Mouse (Mus musculus): ENCODE results near the gene Dzank1. TPM values are rescaled to one million over a fixed set of nuclear protein-coding genes. Genes with fewer than 3 reads are reported as not detected.

The Dzank1 gene
- polyA plus RNA-seq, 1 experiment from 2014 or later, result 3.0 TPM

- WGBS, result 6% methylated on average over 25 of the region's 25 CpGs
- no peaks in the 10 kb centered on the region for H3K9me3 ChIP-seq (ENCODE audit: control insufficient read depth, low read length)
- no peaks in the 10 kb centered on the region for H3K27me3 ChIP-seq (ENCODE audit: control insufficient read depth, insufficient read depth, low read length)
- ATAC-seq (ENCODE audit: low FRiP score) (peak; percentile 99), DNase-seq (ENCODE audit: low spot score, missing footprints) (peak; percentile 99)
- no peak overlapping the region for H3K27ac ChIP-seq (ENCODE audit: low read depth, low read length)
- peak overlapping the region; percentile 59 for H3K4me2 ChIP-seq
- H3K4me1 ChIP-seq (ENCODE audit: control insufficient read depth, insufficient read depth, low read length), result no peaks in the 10 kb centered on the region
- H3K4me3 ChIP-seq (ENCODE audit: low read depth, low read length), result peak overlapping the region; percentile 45
- H3K36me3 ChIP-seq (ENCODE audit: control insufficient read depth, insufficient read depth, low read length), result no peaks in the 10 kb centered on the region
- peak overlapping the region; percentile 74 for H3K9ac ChIP-seq (ENCODE audit: low read length)
These were observed 68.0 kb downstream of the Dzank1 start for GRCm38 (mm10) chr2:144458975-144459754.

- 70% methylated on average over 6 of the region's 6 CpGs for WGBS
- Histone ChIP-seq H3K9me3 (ENCODE audit: control insufficient read depth, low read length) (no peaks in the 10 kb centered on the region), H3K36me3 (ENCODE audit: control insufficient read depth, insufficient read depth, low read length) (no peaks in the 10 kb centered on the region), H3K27me3 (ENCODE audit: control insufficient read depth, insufficient read depth, low read length) (no peaks in the 10 kb centered on the region), H3K4me2 (peak overlapping the region; percentile 59), H3K9ac (ENCODE audit: low read length) (no peak overlapping the region), H3K4me3 (ENCODE audit: low read depth, low read length) (peak overlapping the region; percentile 45), H3K4me1 (ENCODE audit: control insufficient read depth, insufficient read depth, low read length) (no peaks in the 10 kb centered on the region), H3K27ac (ENCODE audit: low read depth, low read length) (no peak overlapping the region)
- ATAC-seq (ENCODE audit: low FRiP score), result peak; percentile 31
- no peak for DNase-seq (ENCODE audit: low spot score, missing footprints)
These were observed 68.9 kb downstream of the Dzank1 start for GRCm38 (mm10) chr2:144458355-144458754.

- no peaks in the 10 kb centered on the region for H3K9me3 ChIP-seq (ENCODE audit: control insufficient read depth, low read length)
- no peak overlapping the region for H3K9ac ChIP-seq (ENCODE audit: low read length)
- no peak overlapping the region for H3K4me3 ChIP-seq (ENCODE audit: low read depth, low read length)
- no peaks in the 10 kb centered on the region for H3K4me1 ChIP-seq (ENCODE audit: control insufficient read depth, insufficient read depth, low read length)
- DNase-seq (ENCODE audit: low spot score, missing footprints), result peak; percentile 92
- WGBS, result 17% methylated on average over 8 of the region's 8 CpGs
- peak; percentile 70; the same call in 1 of the 2 replicates for ATAC-seq (ENCODE audit: low FRiP score)
- H3K27ac ChIP-seq (ENCODE audit: low read depth, low read length), result no peak overlapping the region
- no peaks in the 10 kb centered on the region for H3K36me3 ChIP-seq (ENCODE audit: control insufficient read depth, insufficient read depth, low read length)
- no peaks in the 10 kb centered on the region for H3K27me3 ChIP-seq (ENCODE audit: control insufficient read depth, insufficient read depth, low read length)
- H3K4me2 ChIP-seq, result no peak overlapping the region
These were observed 74.7 kb downstream of the Dzank1 start for GRCm38 (mm10) chr2:144452364-144453008.

GRCm38 (mm10) chr2:144450378-144450777 lies 76.8 kb downstream of the Dzank1 start:
- H3K4me1 ChIP-seq (ENCODE audit: control insufficient read depth, insufficient read depth, low read length), result no peaks in the 10 kb centered on the region
- ATAC-seq (ENCODE audit: low FRiP score), result no peak
- 74% methylated on average over 2 of the region's 2 CpGs for WGBS

GRCm38 (mm10) chr2:144446360-144446999 lies 80.7 kb downstream of the Dzank1 start:
- Histone ChIP-seq H3K27ac (ENCODE audit: low read depth, low read length) (no peak overlapping the region), H3K4me3 (ENCODE audit: low read depth, low read length) (no peak overlapping the region), H3K4me1 (ENCODE audit: control insufficient read depth, insufficient read depth, low read length) (no peaks in the 10 kb centered on the region), H3K27me3 (ENCODE audit: control insufficient read depth, insufficient read depth, low read length) (no peaks in the 10 kb centered on the region), H3K9ac (ENCODE audit: low read length) (no peak overlapping the region), H3K36me3 (ENCODE audit: control insufficient read depth, insufficient read depth, low read length) (no peaks in the 10 kb centered on the region), H3K9me3 (ENCODE audit: control insufficient read depth, low read length) (no peaks in the 10 kb centered on the region), H3K4me2 (no peak overlapping the region)
- WGBS, result 74% methylated on average over 7 of the region's 7 CpGs
- no peak for ATAC-seq (ENCODE audit: low FRiP score)
- DNase-seq (ENCODE audit: low spot score, missing footprints), result no peak

More at GRCm38 (mm10) chr2:144450378-144450777, 76.8 kb downstream of the Dzank1 start:
- Histone ChIP-seq H3K27ac (ENCODE audit: low read depth, low read length) (no peak overlapping the region), H3K4me2 (no peak overlapping the region), H3K9me3 (ENCODE audit: control insufficient read depth, low read length) (no peaks in the 10 kb centered on the region), H3K36me3 (ENCODE audit: control insufficient read depth, insufficient read depth, low read length) (no peaks in the 10 kb centered on the region), H3K4me3 (ENCODE audit: low read depth, low read length) (no peak overlapping the region), H3K27me3 (ENCODE audit: control insufficient read depth, insufficient read depth, low read length) (no peaks in the 10 kb centered on the region), H3K9ac (ENCODE audit: low read length) (no peak overlapping the region)
- no peak for DNase-seq (ENCODE audit: low spot score, missing footprints)

- H3K4me3 ChIP-seq (ENCODE audit: low read depth, low read length), result no peak overlapping the region
- H3K27me3 ChIP-seq (ENCODE audit: control insufficient read depth, insufficient read depth, low read length), result no peaks in the 10 kb centered on the region
- no peak overlapping the region for H3K9ac ChIP-seq (ENCODE audit: low read length)
- H3K4me1 ChIP-seq (ENCODE audit: control insufficient read depth, insufficient read depth, low read length), result no peaks in the 10 kb centered on the region
- no peaks in the 10 kb centered on the region for H3K9me3 ChIP-seq (ENCODE audit: control insufficient read depth, low read length)
- H3K27ac ChIP-seq (ENCODE audit: low read depth, low read length), result no peak overlapping the region
- H3K4me2 ChIP-seq, result no peak overlapping the region
- DNase-seq (ENCODE audit: low spot score, missing footprints), result no peak
- WGBS, result 87% methylated on average over 11 of the region's 11 CpGs
- ATAC-seq (ENCODE audit: low FRiP score), result no peak
- no peaks in the 10 kb centered on the region for H3K36me3 ChIP-seq (ENCODE audit: control insufficient read depth, insufficient read depth, low read length)
These were observed 85.8 kb downstream of the Dzank1 start for GRCm38 (mm10) chr2:144441386-144441915.

- 83% methylated on average over 3 of the region's 3 CpGs for WGBS
- H3K9me3 ChIP-seq (ENCODE audit: control insufficient read depth, low read length), result no peaks in the 10 kb centered on the region
- H3K4me1 ChIP-seq (ENCODE audit: control insufficient read depth, insufficient read depth, low read length), result no peaks in the 10 kb centered on the region
- H3K4me3 ChIP-seq (ENCODE audit: low read depth, low read length), result no peak overlapping the region
- H3K27ac ChIP-seq (ENCODE audit: low read depth, low read length), result no peak overlapping the region
- H3K4me2 ChIP-seq, result no peak overlapping the region
- DNase-seq (ENCODE audit: low spot score, missing footprints), result no peak
- no peak overlapping the region for H3K9ac ChIP-seq (ENCODE audit: low read length)
- H3K36me3 ChIP-seq (ENCODE audit: control insufficient read depth, insufficient read depth, low read length), result no peaks in the 10 kb centered on the region
- no peak for ATAC-seq (ENCODE audit: low FRiP score)
- H3K27me3 ChIP-seq (ENCODE audit: control insufficient read depth, insufficient read depth, low read length), result no peaks in the 10 kb centered on the region
These were observed 88.0 kb downstream of the Dzank1 start for GRCm38 (mm10) chr2:144439191-144439700.

- Histone ChIP-seq H3K27me3 (ENCODE audit: control insufficient read depth, insufficient read depth, low read length) (no peaks in the 10 kb centered on the region), H3K27ac (ENCODE audit: low read depth, low read length) (no peak overlapping the region), H3K9ac (ENCODE audit: low read length) (no peak overlapping the region), H3K36me3 (ENCODE audit: control insufficient read depth, insufficient read depth, low read length) (no peaks in the 10 kb centered on the region), H3K4me3 (ENCODE audit: low read depth, low read length) (no peak overlapping the region), H3K9me3 (ENCODE audit: control insufficient read depth, low read length) (no peaks in the 10 kb centered on the region), H3K4me1 (ENCODE audit: control insufficient read depth, insufficient read depth, low read length) (no peaks in the 10 kb centered on the region), H3K4me2 (no peak overlapping the region)
- DNase-seq (ENCODE audit: low spot score, missing footprints) (no peak), ATAC-seq (ENCODE audit: low FRiP score) (no peak)
- WGBS, result 58% methylated on average over 4 of the region's 4 CpGs
These were observed 88.8 kb downstream of the Dzank1 start for GRCm38 (mm10) chr2:144438424-144438823.
